Mouse (Mus musculus): Measurements from ENCODE around the gene Pmis2.

The Pmis2 gene

GRCm38 (mm10) chr7:30671480-30671879 lies at the start of gene Pmis2:
Gene Pmis2 (minus strand): TSS chr7:30671605.
- DNase-seq: no peak

DNA sequence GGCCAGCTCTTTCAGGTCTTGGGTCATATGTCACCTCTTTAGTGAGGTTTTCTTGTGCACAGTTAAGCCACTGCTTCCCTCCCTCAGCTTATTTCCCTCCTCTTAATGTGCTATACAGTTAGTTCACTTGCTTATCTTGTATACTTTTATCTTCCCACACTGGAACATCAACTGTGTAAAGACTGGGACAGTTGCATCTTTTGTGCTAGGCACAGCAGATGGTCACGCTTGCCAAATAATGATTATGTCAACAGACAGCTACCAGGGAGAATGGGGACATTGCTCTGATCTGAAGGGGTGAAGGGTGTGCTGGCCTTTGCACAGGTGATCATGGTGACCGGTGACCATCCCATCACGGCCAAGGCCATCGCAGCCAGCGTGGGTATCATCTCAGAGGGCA lies 48.3 kb upstream of the Pmis2 start:
- no peak for DNase-seq

DNA sequence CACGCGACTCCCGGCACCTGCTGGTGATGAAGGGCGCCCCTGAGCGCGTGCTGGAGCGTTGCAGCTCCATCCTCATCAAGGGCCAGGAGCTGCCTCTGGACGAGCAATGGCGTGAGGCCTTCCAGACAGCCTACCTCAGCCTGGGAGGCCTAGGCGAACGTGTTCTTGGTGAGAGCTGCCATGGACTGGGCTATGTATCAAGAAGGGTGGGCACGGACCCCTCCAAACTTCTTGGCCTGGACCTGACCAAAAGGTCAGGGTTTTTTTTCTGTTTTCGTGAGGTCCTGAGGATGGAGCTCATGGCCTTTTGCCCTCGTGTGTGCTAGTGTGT lies 46.3 kb upstream of the Pmis2 start:
- DNase-seq: no peak

DNA sequence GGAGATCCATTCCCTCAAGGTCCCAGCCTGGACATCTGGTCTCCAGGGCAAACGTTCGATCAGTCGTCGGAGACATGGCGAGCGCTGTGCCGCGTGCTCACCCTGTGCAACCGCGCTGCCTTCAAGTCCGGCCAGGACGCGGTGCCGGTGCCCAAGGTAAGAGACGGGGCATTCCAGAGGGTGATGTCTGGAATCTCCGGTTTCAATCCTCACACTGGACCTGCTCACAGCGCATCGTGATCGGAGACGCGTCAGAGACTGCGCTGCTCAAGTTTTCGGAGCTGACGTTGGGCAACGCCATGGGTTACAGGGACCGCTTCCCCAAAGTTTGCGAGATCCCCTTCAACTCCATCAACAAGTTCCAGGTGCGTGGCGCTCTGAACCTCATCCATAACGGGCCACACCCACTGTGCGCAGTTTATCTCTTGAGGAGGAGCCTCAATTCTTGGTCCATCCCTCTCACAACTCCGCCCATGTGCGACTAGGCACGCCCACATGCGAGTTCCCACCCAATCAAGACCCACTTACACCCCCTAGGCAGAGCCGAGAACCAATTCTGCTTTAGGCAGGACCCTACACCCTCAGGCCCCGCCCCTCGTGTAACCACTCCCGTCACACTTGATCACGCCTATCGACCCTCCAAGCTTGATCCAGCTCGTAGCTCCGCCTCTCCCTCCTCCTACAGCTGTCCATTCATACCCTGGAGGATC lies 45.8 kb upstream of the Pmis2 start:
- peak; percentile 22 to 44 for DNase-seq

DNA sequence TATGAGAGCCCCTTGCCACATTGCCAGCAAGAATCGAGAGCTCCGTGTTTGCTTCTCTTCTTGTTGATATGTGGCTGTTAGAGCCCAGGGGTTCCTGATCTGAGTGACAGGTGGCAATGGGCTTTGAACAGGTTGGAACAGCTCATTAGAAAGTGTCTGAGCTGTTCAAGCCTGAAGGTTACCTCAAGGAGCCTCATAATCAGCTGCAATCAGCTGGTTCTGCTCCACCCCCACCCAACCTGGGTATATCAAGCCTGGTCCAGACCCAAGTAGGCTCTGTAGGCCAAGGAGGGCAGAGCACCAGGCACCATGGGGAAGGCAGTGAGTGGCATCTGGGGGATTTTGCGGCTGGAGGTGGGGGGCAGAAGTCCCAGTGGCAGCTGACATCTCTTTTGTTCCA lies 40.5 kb upstream of the Pmis2 start, which contains the start of gene Atp4a:
Gene Atp4a, plus strand, starts transcription at position 268 of the 400 bp plus-strand sequence.
- no peak for DNase-seq

DNA sequence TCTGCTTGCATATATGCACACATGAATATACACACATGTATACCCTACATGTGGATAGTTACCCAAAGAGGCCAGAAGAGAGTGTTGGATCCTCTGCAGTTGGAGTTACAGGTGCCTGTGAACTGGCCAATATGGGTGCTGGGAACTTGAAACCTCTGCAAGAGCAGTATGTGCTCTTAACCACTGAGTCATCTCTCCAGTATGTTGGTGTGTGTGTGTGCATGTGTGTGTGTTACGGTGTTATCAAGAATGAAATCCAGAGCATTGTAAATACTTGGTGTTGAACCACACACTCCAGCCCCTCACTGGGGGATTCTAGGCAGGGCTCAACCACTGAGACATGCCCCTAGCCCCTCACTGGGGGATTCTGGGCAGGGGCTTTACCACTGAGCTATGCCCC lies 36.0 kb upstream of the Pmis2 start:
- no peak for DNase-seq

DNA sequence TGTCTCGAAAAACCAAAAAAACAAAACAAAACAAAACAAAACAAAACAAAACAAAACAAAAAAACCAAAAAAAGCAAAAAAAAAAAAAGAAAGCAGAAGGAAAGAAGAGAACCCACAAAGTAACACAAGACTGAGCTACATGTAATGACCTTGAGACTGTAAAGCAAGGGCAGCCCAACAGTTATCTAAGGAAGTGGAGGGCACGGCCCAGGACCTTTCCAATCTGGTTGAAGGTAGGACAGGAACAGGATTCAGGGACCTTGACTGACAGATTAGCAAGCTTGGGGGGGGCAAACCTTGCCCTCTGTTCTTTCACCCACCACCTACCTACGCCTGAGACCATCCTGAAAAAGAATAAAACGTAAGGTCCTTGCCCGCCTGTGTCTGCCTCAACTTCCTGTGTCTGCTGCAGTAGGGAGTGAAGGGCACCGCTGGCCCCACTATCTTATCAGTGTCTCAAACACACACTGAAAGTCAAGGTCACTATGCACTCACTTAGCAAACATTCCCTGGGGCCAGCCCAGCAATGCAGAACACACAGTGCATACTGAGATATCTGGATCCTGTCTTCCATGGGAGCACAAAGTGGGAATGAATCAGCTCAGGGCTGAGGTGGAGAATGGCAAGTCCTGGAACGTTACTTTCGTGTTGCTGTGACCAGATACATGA lies 34.9 kb upstream of the Pmis2 start:
- no peak for DNase-seq

DNA sequence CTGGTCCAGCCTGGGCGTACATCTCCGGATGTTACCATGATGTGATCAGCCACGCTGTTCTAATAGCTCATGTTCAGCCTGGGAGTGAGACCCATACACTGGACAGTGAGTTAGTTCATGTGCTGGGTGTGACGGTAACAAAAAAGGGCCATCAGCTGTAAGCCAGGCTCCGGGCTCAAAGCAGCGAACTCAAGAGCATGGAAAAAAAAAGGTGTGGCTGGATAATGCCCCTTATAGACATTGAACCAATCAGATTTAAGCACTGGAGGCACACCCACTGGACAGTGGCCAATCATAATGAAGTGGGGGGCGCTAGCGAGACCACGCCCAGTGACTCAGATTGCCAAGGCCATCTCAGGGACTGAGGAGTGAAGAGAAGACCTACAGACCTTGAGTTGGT lies 27.2 kb upstream of the Pmis2 start, which contains the start of gene 2200002J24Rik:
Gene 2200002J24Rik, plus strand, starts transcription at position 338 of the 400 bp plus-strand sequence.
- no peak for DNase-seq

GRCm38 (mm10) chr7:30698101-30698500 lies 26.7 kb upstream of the Pmis2 start:
- no peak for DNase-seq

DNA sequence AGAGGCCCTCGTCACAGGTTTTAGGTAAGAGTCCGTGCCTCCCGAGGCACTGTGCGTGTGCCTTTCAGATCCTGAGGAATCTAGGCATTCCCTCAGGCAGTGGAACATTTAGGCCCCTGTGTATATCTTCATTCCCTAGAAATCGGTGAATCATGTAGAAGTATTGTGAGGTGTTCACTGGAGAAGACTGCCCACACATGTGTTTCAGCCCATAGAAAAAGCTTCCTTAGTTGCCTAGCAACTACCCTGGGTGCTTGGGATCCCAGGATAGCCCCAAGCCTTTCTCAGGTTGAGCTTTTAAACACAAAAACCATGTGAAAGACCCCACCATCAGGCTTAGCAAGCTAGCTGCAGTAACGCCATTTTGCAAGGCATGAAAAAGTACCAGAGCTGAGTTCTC lies 16.9 kb upstream of the Pmis2 start:
- no peak for DNase-seq

DNA sequence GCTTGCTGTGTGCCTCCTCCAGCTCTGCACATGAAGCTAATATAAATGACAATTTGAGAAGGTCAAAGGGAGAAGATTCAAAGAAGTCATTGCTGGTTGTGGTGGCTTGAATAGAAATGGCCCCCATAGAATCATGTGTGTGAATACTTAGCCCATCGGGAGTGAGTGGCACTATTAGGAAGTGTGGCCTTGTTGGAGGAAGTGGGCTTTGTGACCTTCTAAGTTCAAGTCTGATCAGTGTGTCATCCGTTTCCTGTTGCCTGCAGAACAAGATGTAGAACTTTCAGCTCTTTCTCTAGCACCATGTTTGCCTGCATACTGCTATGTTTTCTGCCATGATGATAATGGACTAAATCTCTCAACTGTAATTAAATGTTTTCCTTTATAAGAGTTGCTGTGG lies 12.0 kb upstream of the Pmis2 start:
- no peak for DNase-seq

GRCm38 (mm10) chr7:30681897-30682296 lies 10.5 kb upstream of the Pmis2 start:
- DNase-seq: no peak

DNA sequence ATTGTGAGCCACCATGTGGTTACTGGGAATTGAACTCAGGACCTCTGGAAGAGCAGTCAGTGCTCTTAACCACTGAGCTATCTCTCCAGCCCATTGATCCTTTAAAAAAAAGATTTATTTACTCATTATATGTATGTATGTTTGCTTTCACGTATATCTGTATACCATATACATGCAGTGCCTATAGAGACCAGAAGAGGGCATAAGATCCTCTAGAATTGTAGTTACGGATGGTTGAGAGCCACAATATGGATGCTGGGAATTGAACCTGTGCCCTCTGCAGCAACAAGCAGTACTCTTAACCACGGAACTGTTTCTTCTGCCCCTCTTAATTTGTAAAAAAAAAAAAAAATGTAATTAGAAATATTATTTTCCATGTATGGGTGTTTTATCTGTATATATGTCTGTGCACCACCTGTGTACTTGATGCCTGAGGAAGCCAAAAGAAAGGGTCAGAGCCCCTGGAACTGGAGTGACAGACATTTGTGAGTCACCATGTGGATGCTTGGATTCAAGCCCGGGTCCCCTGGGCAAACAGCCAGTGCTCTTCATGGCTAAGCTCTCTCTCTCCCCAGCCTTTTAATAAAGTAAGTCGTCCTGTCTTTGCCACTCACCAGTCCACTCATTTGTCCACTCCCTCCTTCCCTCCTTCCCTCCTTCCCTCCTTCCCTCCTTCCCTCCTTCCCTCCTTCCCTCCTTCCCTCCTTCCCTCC lies 7.0 kb upstream of the Pmis2 start:
- peak; percentile 61 to 83 for DNase-seq

- DNase-seq: no peak
Observed at GRCm38 (mm10) chr7:30669229-30669628, 2.2 kb downstream of the Pmis2 start.

DNA sequence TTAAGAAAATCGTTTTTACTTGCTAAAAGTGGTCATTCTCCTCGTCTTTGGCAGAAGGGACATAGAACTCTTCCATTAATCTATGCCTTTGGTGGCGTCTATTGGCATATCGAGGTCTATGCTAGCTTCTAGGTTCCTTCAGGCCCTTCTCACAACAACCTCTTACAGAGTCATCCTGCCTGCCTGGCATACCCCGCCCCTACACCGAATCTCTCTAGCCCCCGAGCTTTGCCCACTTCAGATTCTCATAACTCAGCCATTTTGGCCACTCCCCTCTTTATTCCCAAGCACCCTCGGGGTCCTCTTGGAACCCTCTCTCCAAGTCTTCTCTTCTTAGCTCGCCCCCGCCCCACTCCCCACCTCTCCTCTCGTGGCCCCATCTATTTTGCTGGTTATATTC lies 6.1 kb downstream of the Pmis2 start:
- DNase-seq: peak; percentile 28 to 32

DNA sequence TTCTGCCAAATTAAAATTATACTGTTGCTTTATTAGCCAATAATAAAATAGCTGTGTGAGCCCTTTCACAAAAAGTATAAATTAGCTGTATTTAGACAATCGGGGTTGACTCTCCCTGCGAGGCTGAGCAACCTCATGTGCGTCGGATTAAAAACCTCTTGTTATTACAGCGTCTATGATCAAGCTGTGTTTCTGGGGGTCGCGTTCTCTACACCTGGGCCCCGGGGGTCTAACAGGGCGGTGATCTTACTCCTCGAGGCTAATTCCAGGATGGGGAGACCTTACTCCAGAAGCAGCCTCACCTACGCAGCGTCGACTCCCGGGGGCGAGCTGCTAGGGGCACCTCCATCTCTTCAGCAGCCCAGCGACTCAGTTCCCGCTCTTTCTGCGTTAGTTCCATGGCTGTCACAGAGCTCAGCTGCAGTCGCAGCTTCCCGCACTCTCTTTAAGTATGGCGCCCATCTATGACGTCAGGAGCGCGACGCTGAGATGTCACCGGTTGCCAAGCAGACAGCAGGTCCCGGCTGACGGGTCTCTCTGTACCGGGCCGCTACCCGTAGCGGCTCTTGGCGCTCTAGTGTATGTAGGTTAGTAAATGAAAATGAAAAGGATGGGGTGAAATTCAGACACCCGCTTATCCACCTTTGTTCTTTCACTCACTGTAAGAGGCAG lies 6.7 kb downstream of the Pmis2 start, which contains the start of gene Haus5:
Gene Haus5, minus strand, starts transcription at position 466 of the 672 bp plus-strand sequence.
- peak; percentile 95 for DNase-seq

DNA sequence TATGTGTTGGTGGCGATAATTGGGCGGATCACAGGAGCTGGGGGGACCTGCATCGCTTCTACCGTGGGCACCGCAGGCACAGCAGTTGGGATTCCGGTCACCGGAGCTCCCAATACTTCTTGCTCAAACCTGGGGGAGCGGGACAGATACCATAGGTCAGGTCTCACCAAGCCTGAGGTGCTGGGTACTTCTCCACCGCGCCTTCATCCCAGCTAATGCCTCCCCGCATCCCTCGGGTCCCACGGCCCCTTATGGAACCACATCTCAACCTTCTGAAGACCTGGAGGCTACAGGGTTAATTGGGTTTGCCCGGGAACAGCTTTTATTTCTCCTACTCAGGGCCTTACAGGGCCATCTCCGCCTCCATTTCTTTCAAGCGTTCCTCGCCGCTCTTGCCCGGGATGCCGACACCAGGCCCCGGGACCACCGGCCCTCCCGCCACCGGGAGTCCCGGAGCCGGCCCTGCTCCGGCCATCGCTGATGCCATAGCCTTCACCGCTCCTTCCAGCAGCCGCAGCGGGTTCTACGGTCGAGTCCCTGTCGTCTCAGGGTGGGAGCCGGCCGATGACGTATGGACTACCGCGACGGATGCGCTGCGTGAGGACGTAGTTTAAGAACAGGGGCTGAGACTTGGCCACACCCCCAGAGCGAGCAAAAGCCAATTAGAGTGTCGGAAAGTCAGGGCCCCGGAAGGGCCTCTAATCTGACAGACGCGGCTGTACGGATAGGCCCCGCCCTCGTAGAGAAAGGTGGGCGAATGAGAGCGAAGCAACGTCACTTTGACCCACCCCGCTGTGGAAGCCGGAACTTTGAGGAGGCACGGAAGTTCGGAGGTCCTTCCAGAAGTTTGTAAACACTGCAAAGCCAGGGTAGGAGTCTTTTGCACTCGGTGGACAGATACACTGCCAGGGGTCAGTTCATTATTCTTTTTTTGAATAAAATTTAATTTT lies 21.5 kb downstream of the Pmis2 start, which contains the start of gene Rbm42:
Gene Rbm42, minus strand, starts transcription at position 727 of the 950 bp plus-strand sequence.
- peak; percentile 98 for DNase-seq

GRCm38 (mm10) chr7:30639083-30639482 lies 32.3 kb downstream of the Pmis2 start:
- DNase-seq: no peak

- DNase-seq: no peak
Observed at GRCm38 (mm10) chr7:30636395-30636794, 35.0 kb downstream of the Pmis2 start.

DNA sequence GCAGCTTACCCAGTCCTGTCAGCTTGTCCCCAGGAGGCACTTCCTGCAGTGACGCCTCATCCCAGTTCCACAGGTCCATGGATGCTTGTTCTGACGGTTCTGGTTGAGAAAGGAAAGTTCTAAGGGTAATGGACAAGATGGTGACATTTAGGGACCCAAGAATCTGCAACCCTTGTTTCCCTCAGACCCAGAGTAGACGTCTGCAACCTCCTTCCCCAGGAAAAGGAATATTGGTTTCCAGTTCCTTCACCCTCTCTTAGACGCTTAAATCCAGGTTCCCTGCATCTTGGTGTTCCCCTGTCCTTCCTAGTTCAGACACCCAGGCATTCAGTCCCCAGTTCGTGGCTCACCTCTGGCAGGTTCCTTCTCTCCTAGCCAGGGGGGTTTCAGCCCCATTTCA lies 35.7 kb downstream of the Pmis2 start, which contains the start of gene Etv2:
Gene Etv2, minus strand, starts transcription at position 101 of the 400 bp plus-strand sequence.
- no peak for DNase-seq

DNA sequence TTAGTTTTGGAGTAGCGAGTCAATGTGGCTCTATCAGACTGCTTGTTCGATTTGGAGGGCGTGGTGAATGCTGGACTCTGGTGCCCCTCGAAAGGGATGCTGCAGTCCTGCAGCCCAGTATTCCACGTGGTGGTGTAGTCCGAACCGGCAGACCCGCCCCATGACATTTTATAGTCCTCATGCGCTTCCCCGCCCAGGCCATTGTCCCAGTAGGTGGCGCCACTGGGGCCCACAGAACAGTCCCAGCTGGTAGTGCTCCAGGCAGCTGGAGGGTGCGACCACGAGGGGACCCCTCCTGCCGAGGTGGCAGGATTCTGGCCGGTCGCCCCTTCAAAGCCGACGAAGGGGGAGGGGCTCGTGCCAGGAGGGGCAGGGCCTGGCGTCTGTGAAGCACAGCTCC lies 36.8 kb downstream of the Pmis2 start:
- peak in 1 of 2 experiments; percentile 55 for DNase-seq
